Mouse (Mus musculus): ENCODE measurements at regions not wholly inside any gene's neighbourhood (a gene's known extent, or its start where the extent isn't known, plus 50 kb on each side); places are given as distances from the start of the nearest gene placed in this dataset.

DNA sequence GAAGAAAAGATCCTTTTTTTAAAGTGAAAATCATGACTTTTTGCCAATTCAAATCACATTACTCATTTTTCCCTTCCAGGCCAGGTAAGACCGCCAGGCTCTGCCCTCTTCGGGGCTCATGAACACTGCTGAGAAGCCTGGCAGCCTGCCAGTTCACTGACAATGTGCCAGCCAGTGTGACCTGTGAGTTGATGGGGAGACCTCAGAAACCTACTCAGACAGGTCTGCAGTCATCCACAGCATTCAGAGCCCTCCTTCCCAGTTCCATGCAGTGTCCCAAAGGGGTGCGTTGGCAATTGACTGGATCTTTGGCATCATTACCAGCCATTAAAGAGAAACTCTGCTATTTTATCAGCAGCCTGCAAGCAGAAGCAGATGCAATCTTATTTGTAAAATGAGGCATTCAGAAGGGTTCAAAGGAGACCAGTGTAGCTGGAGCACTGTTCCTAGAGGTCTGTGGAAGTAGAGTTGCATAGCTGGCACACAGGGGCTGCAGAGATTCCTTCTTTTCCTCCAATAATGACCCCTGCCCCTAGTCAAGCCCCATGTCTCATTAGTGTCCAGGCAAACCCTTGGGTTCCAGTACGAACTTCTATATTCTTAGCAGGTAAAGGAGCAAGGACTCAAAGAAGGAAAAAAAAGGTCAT is 384.4 kb downstream of the Rapgef2 start:
- DNase-seq (ENCODE audit: low spot score in 2 of 2) = peak in 1 of 2 experiments; percentile 18

DNA sequence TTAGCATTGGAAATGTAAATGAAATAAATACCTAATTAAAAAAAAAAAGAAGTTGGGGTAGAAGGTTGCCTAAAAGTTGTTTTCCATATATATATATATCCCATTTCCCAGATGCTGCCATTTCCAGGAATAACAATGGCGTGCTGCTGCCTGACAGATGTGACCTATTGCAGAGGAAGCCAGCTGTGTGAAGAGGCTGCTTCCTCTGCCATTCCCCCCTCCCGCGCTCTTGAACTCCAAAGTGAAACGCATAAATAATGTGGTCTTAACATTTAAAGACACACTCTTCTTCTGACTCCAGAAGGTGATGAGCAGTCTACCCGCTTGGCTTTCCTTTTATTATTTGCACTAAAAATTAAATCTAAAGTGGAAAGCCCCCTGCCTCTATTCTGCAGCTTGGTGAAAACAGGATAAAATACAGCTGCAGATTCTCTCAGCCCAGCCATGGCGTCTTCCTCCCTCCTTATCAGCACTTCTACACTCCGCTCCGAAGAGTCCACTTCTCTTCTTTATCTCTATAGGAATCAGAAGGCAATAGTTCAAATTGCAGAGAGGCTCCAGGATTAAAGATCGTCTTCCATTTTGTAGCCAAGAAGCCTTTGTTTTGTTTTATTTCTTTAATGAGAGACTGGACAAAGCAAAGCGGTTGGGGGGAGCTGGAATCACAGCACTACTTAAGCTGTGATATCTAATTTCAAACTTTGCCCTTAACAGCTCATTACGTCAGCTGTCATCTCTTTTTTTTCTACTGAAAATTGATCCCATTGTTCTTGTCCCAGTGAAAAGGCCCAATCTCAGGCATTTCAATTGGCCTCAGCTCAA is 385.1 kb downstream of the Rapgef2 start:
- no peak for DNase-seq (ENCODE audit: low spot score in 2 of 2)

DNA sequence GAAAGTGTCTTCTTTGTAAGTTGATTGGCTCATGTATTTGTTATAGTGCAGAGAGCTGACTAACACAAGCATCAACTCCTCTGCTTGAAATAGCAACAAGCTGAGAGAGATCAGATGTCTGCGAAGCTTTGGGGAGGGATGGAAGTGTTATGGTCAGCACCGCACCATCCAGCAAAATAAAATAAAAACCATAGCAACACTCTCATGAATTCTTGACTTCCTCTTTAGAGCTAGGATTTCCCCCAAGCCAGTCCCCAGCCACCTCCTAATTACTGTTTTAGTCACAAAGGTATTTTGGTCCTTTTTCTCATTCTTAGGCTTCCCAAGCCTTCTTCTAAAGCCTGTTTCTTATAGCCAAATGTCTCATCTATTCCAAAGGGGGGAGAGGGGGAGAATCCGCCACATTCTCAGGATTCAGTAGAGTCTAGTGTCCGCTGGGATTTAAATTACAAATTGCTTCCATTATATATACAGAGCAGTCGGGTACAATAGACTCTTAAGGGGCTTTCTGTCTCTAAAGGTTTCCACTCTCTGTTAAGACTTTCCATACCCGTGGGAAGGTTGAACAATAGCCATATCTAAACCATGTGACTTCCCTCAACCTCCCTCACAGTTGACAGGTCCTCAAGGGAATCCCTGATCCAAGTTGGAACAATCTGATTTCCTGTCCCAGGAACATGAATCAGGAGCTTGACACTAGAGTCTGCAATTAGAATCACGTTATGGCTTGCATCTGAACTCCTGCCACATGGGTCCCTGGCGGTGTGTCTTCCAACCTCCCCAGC is 386.7 kb downstream of the Rapgef2 start:
- no peak for DNase-seq (ENCODE audit: low spot score in 2 of 2)

DNA sequence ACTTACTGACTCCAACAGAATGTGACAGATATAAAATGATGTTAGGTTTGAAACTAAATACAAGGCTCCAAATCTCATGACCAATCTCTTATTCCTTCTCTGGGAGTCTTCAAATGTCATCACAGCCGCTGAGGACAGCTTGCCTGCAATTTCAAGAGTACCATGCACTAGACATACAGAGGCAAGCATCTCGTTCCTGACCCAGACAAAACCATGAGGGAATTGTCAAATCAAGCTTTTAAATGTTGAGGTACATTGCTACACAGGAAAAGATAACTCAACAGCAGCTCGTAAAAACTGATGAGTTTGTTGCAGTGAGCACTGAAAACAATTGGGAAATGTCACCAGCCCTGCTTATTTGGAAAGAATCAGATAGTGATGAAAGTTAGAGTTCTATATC is 397.0 kb downstream of the Rapgef2 start:
- DNase-seq (ENCODE audit: low spot score in 2 of 2) = no peak

DNA sequence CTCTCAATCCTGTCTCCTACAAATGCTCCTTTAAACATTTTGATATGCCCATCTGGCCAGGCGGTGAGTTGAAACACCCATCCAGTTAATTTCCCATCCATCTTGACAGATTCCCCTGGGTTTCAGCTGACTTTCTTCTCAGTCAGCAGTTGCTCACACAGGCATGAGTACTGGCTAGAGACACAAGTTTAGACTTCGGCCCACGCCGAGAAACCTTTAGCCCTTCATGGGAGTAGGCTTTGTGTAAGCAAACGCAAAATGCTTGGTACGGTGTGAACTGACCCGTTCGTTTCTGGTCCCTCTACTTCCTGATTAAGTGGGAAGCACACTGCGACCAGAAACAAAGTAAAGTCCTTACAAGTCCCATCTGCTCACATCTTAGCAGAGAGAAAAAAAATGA is 401.6 kb downstream of the Rapgef2 start:
- DNase-seq (ENCODE audit: low spot score in 2 of 2) = no peak

DNA sequence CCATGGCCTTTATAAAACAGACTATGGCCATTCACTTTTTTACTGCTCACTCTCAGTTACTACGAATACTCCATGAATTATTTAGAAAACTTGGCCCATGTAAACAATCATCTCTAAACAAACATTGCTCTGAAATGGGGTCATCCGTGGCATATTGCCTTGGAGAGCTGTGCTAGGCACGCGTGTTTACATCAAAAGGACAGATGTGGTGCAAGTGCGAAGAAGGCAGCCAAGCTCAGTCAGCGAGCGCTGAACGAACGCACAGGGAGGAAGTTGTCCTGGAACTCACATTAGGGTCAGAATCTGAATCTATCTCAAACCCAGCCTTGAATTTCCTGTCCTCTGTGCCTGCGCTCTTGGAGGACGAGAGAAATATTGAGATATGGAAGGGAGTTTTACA is 402.3 kb downstream of the Rapgef2 start:
- DNase-seq (ENCODE audit: low spot score in 2 of 2) = no peak

DNA sequence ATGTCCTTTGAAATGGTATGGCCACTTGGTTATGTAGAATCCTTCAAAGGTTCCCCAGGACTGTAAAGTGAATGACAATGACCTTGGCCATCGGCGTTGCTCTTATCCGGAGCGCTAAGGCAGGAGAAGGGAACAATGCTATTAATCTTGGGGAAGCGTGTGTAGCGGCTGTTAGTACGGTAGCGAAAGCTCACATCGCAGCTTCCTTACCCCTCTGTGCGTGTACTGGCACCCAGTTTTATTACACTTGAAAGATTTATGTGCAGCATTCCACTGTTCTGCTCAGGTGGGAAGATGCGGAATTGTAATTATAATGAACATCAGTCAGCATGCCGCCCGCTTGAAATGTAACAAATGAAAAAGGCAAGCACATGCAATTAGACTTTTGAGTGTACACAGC is 406.2 kb downstream of the Rapgef2 start:
- no peak for DNase-seq (ENCODE audit: low spot score in 2 of 2)

DNA sequence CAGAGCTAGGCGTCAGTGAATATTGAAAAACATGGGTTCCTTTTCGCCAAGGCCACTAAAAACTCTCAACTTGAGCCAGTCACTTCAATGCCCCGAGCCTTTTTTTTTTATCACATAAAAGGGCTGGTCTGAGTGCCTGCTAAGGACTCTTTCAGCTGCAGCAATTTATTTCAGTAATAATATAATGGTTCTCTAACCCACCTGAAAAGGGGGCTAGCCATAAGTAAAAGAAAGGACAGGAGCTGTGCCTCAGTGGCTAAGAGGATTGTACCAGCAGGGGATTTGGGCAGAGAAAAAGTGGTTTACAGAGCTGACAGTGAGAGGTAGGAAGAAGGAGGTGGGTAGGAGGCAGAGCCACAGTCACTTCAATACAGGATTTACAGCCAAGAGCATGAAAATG is 409.0 kb downstream of the Rapgef2 start:
- DNase-seq (ENCODE audit: low spot score in 2 of 2) = no peak

DNA sequence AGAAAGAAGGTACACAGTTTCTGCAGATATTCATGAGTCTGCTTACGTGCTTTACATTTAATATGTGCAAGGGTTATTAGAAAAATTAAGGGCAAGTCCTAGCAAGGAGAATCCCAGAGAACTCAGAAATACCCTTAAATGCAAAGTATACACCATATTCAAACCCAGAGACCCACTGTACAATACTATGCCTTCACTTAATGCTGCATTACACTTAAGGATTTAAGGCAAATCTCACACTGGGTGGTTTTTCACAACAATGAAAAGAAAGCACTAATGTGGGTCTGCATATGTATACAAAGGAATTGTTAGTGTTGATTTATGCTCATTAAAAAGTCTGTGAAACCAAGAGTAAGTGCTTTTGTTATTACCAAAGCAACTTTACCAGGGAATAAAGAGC is 419.4 kb downstream of the Rapgef2 start:
- DNase-seq (ENCODE audit: low spot score in 2 of 2) = no peak

DNA sequence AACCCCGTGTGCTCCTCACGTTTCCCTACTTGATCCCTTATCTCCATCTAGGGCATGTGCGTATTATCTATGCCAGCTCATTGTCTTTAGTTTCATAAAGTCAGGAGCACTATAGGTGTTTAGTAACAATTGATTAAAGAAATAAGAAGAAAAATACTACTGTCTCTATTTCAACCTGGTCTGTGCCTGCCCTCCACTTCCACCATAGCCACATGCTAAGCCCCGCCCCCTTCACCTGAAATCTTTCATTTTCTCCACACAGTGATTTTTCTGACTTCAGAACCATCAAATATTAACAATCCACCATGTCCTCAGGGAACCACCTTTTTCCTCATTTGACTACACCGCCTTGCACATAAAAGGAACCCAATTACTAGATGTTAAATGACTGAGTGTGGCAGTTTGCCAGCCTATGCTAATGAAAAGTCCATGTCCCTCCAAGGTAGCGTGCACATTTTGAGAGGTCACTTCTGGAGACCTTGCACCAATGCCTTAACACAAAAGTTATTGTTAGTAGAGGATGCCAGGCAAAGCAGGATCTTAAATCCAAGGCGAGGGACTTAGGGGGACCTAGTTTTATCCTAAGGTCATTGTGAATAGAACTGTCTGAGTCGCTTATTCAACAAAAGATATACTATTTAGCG is 420.1 kb downstream of the Rapgef2 start:
- no peak for DNase-seq (ENCODE audit: low spot score in 2 of 2)

DNA sequence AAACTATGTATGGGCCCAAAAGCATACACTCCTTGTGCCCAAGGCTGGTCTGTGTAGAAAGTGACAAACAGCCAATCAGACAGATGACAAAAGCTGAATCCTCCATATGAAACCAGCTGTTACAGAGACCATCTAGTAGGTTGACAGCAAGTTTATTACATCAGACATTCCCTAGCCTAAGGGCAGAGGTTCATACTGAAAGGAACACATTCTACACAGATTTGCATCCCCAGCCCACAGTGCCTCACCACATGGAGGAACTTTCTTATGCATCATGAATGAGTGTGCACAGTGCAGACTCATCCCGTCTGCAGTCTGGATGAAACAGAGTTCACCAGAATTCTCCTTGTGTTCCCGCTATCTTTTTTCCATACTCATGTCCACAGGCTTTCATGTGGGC is 423.3 kb downstream of the Rapgef2 start:
- no peak for DNase-seq (ENCODE audit: low spot score in 2 of 2)

DNA sequence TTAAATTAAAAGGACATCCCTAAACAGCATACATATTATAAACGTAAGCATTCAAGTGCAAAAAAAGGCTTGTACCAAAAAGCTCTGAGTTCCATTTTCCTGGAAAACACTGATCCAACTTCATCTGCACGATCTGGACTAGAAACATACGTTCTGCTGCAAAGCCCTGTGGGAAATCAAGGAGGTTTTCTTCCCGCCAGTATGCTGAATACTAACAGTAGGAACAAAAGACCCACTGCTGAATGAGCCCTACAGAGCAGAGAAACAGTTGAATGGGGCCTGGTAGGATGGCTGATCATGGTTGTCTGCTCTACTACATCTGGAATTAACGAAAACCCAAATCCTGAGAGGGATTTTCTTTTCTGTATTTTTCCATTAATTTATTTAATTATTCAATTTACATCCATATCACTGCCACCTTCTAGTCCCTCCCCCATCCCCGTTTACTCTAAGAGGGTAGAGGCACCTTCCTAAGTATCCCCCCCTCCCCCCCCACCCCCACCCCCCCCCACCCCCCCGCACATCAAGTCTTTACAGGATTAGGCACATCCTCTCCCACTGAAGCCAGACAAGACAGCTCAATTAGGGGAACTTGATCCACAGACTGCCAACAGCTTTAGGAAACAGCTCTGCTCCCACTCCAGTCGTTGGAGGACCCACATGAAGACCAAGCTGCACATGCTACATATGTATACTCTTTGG is 439.5 kb downstream of the Rapgef2 start:
- DNase-seq (ENCODE audit: low spot score in 2 of 2) = no peak

DNA sequence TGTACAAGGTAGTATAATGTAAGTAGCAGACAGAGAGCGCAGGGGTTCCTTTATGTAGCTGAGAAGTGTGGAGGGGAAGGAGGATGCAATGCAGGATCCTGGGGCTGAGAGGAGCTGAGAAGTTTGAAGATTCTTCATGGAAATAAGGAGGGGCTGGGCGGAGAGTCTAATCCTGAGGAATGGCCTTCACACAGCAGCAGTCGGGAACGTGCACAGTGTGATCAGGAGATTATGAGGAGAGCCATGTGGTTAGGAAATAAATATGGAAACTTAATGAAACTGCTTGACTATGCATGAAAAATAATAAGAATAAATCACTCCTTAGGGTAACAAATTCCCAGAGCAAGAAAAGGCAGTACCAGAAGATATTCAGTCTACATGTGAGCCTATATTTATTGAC is 445.1 kb downstream of the Rapgef2 start:
- no peak for DNase-seq (ENCODE audit: low spot score in 2 of 2)

DNA sequence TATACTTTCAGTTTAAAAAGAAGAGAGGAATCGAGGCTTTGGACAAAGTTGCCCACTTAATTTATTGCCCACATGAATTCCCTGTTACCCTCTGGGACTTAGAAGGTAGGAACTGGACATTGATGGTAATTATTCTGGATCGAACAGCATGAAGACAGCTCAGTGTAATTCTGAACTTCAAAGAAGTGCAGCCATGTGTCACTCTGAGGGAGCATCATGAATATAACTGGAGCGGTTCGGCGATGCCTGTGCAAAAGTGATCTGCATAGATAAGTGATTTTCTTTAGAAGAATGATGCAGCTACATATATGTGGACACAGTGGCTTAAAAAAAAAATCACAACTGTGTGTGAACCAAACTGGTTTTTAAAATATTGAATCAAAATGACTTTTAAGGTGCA is 449.5 kb downstream of the Rapgef2 start:
- no peak for DNase-seq (ENCODE audit: low spot score in 2 of 2)

DNA sequence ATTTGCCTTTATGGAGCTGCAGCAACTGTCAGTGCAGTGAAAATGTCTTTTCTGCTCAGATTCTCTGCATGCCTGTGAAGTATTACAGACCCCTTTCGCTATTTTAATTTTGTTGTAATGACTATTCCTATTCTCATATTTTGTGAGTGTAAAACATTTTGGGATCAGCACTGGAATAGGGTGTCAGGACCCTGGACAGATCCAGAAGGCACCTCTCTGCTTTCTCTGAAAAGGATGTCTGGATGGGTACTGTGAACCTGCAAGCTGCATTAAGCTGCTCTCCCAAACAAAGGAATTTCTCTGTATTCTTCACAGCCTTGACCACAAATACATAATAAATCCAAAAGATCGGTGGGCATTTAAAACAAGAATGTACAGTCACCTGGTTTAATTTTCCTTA is 460.8 kb downstream of the Rapgef2 start:
- DNase-seq (ENCODE audit: low spot score in 2 of 2) = no peak

DNA sequence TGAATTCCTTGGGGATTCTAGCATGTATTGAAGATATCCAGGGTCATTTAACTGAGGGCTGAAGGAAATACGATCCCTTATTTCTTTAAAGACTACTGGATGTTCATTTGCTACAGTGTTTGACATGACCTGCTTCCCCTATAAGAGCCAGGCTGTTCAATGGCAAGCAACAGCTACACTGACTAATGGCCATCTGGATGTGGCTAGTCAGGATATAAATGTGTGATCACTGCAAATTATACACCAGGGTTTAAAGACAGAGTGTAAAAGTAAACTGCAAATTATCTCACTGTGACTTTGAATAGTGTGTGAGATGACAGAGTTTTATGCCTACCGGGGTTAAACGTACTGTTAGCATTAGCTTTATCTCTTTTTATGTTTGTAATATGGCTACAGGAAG is 473.9 kb downstream of the Rapgef2 start:
- DNase-seq (ENCODE audit: low spot score in 2 of 2) = no peak

DNA sequence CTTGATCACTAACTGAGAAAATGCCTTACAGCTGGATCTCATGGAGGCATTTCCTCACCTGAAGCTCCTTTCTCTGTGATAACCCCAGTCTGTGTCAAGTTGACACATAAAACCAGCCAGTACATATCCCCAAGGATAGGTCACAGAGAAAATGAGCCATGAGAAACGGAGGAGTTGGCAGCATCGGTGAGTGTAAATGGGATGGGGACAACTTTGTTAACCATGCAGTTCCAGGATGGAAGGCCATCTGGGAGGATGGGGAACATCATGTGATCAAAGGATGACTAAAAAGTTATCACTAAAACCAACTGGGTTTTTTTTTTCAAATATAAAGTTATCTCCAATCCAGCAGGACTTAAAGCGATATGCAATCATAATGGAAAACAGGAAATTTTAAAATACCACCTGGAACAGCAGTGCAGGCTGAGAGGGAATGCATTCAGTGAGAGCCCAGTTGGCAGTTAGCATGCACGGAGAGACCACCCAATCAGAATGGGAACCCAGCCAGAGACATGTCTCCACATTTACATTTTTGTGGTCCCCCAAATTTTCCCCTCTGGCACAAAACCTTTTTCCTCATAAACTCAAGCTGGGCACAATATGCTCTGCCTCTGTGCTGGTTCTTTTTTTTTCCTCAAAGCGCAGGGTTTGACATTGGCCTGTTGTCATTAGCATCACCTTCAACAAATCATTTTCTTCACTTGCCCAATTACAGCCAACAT is 475.7 kb downstream of the Rapgef2 start:
- no peak for DNase-seq (ENCODE audit: low spot score in 2 of 2)

DNA sequence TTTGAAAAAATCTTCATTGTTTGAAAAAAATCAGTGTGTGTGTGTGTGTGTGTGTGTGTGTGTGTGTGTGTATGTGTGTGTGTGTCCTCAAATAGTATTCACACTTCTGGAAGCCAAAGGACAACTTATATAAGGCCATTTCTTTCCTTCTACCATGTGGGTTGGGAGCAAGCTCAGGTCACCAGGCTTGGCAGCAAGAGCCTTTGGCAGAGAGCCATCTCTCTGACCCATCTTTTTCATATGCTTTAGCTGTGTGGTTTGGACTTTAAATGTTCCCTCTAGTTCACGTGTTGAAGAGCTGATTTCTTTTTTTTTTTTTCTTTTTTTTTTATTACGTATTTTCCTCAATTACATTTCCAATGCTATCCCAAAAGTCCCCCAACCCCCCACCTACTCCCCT is 483.1 kb downstream of the Rapgef2 start:
- DNase-seq (ENCODE audit: low spot score in 2 of 2) = no peak

DNA sequence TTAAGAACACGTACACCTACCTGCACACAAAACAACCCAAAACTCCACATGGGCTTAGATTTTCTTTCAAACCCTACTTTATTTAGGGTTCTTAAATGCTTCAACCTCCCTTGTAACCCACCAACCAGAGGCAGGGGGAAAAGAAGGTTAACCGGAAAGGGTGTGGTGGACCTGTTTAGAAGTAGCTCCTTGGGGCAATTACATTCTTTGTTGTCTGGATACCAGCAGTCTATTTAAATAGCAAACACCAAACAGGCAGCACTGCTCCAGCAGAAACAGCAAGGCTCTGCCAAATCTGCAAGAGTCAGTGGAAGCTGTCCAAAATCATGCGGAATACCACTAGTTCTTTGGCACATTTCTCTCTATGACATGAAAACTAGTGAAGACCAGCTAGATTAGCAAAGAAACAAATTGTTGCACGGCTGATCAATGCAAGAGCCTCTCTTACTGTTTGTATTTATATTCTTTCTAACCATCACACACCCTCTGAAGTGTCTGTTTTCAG is 490.3 kb downstream of the Rapgef2 start:
- no peak for DNase-seq (ENCODE audit: low spot score in 2 of 2)

DNA sequence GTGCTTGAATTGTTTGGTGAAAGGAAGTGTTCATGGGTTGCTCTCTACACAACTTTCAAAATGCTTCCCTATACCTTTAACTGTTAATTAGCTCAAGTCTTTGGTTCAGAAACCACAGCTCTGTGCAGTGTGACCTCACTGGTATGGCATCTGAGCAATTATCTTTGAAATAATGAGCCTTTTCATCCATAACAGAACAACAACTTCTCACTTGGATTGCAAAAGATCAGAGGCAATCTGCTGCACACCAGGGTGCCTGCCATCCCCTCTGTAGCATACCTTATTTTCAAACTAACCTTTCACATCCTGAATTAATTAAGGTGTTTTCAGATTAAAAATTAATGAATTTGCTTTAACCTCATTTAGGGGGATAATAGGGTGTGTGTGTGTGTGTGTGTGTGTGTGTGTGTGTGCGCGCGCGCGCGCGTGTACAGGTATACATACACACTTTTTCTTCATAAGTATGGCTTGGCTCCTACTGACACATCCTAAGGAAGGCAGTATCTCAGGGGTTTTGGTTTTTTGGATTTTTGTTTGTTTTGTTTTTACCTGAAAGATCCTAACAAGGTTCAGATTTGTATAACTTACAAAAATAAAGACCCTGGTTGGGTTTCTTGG is 493.8 kb downstream of the Rapgef2 start:
- no peak for DNase-seq (ENCODE audit: low spot score in 2 of 2)

Measured in right cerebral cortex, adult 2 months (tissue).